Mouse (Mus musculus) adrenal gland, adult 8-10 months (tissue): Measurements from ENCODE around the gene 1700021F07Rik. TPM values are rescaled to one million over a fixed set of nuclear protein-coding genes. Genes with fewer than 3 reads are reported as not detected.

ENCODE experiments used
- DNase-seq: peaks from one replicate; pipeline ENCODE4 v3.0.0; 2022
- total RNA-seq, 4 experiments: library from RNA; stranded (reverse); gene quantifications; 2 replicates each; pipeline ENCODE4 v1.2.4; 2022

Gene 1700021F07Rik
- total RNA-seq, 4 experiments from 2014 or later: not detected

DNA sequence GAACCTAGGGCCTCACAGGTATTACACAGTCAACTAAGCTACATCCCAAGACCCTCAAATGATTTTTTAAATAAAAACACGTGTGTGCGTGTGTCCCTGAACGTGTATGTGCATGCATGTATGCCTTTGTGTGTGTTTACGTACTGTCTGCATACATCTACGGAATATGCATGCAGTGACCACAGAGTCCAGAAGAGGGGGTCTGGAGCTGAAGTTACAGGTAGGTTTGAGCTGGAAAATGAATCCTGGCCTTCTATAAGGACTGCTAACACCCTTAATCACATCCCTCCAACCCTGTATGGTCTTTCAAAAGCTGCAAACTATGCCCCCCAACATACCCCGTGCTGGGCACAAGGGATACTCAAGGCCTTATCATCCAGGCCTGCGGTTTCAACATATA lies 41.0 kb downstream of the 1700021F07Rik start:
- DNase-seq: no peak

- no peak for DNase-seq
These were observed 41.8 kb downstream of the 1700021F07Rik start for GRCm38 (mm10) chr2:173564179-173564578.

Other genes with a start within 250 kb of the 1700021F07Rik start
- 10 to 100 TPM; 29.4 to 57.0 (median 38.3) TPM for gene Pmepa1, start 246.1 kb upstream of the 1700021F07Rik start, total RNA-seq
- gene Ankrd60, start 55.8 kb downstream of the 1700021F07Rik start, total RNA-seq: not detected
- gene Rab22a, start 137.2 kb downstream of the 1700021F07Rik start, total RNA-seq: 10 to 100 TPM; 33.4 to 44.1 (median 37.5) TPM
- gene 1700010B08Rik, start 196.8 kb downstream of the 1700021F07Rik start, total RNA-seq: under 1 TPM in 1 of 4 experiments, not detected in 3; 0.32 TPM
- 100 to 1,000 TPM; 156 to 208 (median 192) TPM for gene Vapb, start 214.9 kb downstream of the 1700021F07Rik start, total RNA-seq